Mouse (Mus musculus): ENCODE data around the gene 2310039H08Rik.

DNA sequence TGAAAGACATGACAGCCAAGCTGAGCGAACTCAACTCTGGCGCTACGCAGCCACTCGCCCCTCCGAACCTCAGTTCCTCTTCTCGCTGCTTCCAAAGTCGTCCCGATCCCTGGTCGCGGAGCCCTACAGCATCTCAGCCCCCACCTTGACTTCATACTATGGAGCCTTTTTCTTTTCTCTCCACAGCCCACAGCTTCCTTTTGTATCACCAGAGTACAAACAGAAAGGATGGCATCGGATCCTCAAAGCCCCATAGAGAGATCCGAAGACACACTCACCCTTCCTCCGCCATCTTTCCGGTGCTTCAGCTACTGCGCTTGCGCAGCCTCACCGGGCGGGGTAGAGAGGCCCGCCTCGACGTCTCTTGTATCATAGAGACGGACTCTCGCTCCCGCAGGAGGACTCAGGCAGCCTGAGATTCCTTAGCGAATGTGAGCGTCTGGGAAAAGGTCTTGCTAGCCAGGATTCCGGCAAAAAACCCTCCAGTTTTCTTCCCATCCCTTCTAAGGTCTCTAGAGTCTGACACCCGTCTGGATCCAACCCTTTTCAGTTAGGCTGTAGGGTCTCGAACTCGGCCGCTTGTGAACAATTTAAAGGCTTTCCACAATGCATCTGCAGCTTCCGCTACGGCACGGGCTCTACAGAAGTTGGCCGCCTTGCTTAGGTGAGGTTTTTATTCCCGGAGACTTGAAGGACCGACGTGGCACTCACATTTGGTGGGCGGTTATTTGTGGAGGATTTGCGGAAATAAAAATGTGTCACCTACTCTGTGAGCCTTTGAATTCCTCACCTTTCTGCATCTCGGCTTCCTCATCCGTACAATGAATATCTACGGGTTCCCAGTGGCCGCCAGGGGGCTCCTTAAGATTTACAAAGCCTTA lies 10.1 kb downstream of the 2310039H08Rik start, which contains the start of gene Rpl7l1:
- TF ChIP-seq CTCF (IDR thresholded peaks at IDR 0.05; ENCODE audit: borderline replicate concordance, insufficient read depth, low read length) (no peak), POLR2A (IDR thresholded peaks at IDR 0.05; ENCODE audit: low read depth, low read length) (peak; percentile 94)
